Mouse (Mus musculus): ENCODE results near the gene Fat3. TPM values are rescaled to one million over a fixed set of nuclear protein-coding genes. Genes with fewer than 3 reads are reported as not detected.

Fat3 gene
- total RNA-seq, 2 experiments from 2014 or later: 1.2 TPM; not detected in 1

DNA sequence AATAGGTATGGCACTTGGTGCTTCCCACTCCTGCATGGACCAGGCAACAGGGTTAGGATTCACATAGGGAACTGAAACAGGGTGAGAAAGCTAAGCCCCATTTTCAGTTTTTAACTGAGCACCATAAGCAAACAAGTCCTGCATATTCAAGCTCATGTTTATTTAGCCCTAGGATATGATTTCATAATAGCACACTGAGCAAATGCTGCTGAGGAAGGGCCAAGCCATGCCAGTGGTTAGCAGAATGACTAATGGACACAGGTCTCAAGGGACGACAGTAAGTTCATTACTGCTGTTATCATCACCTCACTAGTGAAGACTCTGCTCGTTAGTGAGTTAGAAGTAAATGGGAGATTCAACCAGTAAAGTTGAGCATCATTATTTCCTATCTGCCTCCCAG lies 333.0 kb downstream of the Fat3 start:
- no peak for ATAC-seq (replicated peaks; ENCODE audit: low FRiP score, poor library complexity, severe bottlenecking)

DNA sequence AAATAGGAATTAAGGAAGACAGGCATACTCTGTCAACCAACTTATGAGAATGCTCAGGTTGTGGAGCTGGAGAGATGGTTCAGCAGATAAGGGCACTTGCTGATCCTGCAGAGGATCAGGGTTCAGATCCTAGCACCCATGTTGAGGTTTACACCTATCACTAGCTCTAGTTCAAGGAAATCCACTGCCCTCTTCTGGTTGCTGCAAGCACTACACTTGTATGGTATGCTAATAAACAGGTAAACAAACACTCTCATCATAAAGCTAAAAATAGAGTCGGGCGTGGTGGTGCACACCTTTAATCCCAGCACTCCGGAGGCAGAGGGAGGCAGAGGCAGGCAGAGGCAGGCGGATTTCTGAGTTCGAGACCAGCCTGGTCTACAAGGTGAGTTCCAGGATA lies 341.7 kb downstream of the Fat3 start:
- no peak for ATAC-seq (replicated peaks; ENCODE audit: low FRiP score, poor library complexity, severe bottlenecking)

GRCm38 (mm10) chr9:16153580-16153930 lies 347.5 kb downstream of the Fat3 start:
- no peak for ATAC-seq (replicated peaks; ENCODE audit: low FRiP score, poor library complexity, severe bottlenecking)

DNA sequence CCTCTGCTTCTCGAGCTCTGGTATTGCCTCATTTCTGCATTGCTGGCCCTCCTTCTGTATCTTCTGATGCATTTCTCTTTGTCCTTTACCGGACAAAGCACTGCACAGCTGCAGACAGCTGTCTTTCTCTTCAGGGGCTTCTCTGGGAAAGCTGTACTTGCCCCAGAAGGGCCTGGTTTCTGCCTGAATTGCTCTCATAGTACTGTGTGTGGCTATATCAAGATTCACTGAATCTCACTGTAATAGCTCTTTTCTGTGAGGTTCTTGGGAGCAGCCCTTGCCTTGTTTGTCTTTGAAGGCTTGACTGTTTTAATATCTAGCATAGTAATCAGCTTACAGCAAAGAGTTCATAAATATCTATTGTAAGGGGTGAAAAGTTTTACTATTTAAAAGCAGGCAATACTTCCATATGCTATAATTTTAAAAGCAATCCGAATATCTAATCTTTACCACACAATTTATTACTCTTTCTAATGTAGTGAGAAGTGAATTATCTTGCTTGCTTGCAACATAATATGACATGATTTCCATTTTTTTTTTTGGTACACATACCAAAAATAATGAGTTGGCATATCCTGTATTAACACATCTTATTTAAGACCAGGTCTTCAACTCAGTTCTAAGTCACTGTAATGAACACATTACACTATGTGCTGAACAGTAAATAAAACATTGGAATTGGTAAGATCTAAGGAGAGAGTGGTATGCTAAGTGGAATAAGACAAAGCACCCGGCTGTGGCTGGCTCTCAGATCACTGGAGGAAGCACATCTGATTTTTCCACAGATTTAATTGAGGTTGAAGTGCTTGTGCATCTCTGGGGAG lies 348.1 kb downstream of the Fat3 start:
- no peak for ATAC-seq (replicated peaks; ENCODE audit: low FRiP score, poor library complexity, severe bottlenecking)

DNA sequence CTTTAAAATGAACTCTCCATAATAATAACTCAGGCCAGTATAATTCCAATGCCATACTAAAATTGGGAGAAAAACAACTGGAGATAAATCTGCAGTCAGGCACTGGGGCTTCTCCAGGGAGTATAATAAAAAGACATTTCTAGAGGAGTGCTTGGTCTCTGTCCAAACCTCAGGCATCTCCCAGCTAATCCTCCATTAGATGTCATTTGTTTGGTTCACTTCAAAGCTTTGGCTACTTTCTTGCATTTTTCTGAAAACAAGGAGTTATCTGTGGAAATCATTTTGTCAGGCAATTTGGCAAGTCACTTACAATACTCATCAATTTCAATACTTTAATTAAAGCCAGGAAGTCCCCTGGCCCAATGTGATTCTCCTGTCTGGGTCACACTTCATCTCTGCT lies 351.0 kb downstream of the Fat3 start:
- no peak for ATAC-seq (replicated peaks; ENCODE audit: low FRiP score, poor library complexity, severe bottlenecking)

DNA sequence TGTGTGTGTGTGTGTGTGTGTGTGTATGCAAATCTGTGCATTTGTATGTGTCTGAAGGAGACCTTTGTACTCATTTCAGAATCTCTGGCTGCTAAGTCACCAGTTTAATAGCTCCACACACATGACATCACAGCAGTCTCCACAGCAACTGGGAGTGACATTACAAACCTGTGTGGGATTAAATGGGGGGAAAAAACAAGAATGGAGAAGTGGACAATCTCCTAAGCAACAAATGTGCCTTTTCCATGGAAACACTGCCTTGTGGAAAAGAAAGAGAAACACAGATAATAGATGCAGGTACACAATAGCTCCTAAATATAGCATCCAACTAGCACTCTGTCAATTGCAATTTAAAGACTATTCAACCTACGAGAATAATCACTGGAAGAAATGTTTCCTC lies 353.4 kb downstream of the Fat3 start:
- no peak for ATAC-seq (replicated peaks; ENCODE audit: low FRiP score, poor library complexity, severe bottlenecking)

DNA sequence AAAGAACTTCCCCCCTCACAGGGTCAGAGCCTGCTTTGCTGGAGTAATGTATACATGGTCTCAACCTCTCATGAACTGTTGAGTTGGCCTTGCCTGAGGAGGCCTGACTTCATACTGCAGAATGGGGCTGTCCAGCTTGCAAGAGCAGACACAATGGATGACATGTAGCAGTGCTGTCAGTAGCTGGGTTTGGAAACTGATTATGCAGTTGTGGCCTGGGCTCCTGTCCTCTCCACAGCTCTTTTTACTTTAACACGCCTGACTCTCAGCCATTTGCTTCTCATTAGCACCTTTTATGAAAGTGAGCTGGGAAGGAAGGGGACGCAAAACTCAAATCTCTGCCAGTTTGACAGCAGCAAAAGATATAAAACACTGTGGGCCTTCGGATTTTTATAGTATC lies 356.4 kb downstream of the Fat3 start:
- ATAC-seq (replicated peaks; ENCODE audit: low FRiP score, poor library complexity, severe bottlenecking): no peak

GRCm38 (mm10) chr9:16139300-16139699 lies 361.8 kb downstream of the Fat3 start:
- no peak for ATAC-seq (replicated peaks; ENCODE audit: low FRiP score, poor library complexity, severe bottlenecking)

GRCm38 (mm10) chr9:16133098-16133497 lies 368.0 kb downstream of the Fat3 start:
- ATAC-seq (replicated peaks; ENCODE audit: low FRiP score, poor library complexity, severe bottlenecking): no peak

DNA sequence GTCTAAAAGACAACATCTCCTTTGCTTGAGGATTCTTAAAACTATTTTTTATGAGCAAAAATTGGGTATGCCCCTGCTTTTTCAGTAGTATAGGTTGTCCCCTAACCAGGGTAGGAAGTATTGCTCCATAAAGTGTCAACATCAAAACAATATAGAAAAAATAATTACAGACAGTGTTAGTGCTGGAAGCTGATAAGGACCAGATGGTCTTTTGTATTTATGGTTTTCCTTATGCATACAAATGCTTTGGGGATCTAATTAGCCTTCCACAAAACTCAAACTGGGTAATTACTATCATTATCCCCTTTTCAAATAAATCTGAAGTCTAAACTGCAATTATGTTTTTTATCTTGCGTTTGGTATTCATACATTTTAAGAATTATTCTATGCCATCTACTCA lies 368.5 kb downstream of the Fat3 start:
- ATAC-seq (replicated peaks; ENCODE audit: low FRiP score, poor library complexity, severe bottlenecking): no peak

DNA sequence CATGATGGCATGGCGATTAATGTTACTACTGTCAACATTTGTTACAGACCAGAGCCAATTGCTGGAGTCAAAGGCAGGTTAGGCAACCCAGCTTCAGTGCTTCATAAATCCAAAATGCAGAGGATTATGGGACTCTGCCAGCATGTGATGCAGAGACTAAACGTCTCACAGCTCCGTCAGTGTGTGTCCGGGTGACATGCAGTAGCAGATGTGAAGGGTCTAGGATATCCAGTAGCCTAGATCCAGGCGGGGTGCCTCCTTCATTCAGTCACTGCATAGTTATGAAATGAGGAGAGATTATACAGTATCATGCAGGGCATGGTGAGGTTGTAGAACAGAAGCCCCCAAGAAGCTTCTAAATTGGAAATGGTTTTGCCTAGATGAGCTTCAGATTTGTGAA lies 379.3 kb downstream of the Fat3 start:
- no peak for ATAC-seq (replicated peaks; ENCODE audit: low FRiP score, poor library complexity, severe bottlenecking)

GRCm38 (mm10) chr9:16114821-16115485 lies 386.1 kb downstream of the Fat3 start:
- ATAC-seq (replicated peaks; ENCODE audit: low FRiP score, poor library complexity, severe bottlenecking): no peak

- no peak for ATAC-seq (replicated peaks; ENCODE audit: low FRiP score, poor library complexity, severe bottlenecking)
Measured at GRCm38 (mm10) chr9:16113936-16114642, 387.0 kb downstream of the Fat3 start.

GRCm38 (mm10) chr9:16107900-16108299 lies 393.2 kb downstream of the Fat3 start:
- no peak for ATAC-seq (replicated peaks; ENCODE audit: low FRiP score, poor library complexity, severe bottlenecking)

DNA sequence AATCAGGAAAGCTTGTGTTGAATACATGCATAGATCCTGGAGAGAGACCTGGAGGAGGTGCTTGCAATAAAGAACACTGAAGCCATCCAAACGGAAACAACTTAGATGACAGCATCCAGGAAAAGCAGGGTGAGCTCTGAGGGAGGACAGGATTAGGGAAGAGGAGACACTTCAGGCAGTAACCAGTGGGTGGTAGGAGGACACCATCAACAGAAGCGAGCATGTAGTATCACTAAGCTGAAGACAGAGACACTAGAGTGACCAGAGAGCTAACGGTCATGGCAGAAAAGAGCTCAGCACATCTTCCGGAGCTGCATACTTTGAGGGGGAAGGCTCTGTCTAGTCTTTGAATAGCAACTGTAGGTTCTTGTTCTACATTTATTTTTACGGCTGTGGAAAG lies 393.7 kb downstream of the Fat3 start:
- ATAC-seq (replicated peaks; ENCODE audit: low FRiP score, poor library complexity, severe bottlenecking): no peak

GRCm38 (mm10) chr9:16098553-16098952 lies 402.5 kb downstream of the Fat3 start:
- no peak for ATAC-seq (replicated peaks; ENCODE audit: low FRiP score, poor library complexity, severe bottlenecking)

- ATAC-seq (replicated peaks; ENCODE audit: low FRiP score, poor library complexity, severe bottlenecking): no peak
Measured at GRCm38 (mm10) chr9:16093047-16093668, 407.9 kb downstream of the Fat3 start.

- no peak for ATAC-seq (replicated peaks; ENCODE audit: low FRiP score, poor library complexity, severe bottlenecking)
Measured at GRCm38 (mm10) chr9:16092051-16092967, 408.8 kb downstream of the Fat3 start.

DNA sequence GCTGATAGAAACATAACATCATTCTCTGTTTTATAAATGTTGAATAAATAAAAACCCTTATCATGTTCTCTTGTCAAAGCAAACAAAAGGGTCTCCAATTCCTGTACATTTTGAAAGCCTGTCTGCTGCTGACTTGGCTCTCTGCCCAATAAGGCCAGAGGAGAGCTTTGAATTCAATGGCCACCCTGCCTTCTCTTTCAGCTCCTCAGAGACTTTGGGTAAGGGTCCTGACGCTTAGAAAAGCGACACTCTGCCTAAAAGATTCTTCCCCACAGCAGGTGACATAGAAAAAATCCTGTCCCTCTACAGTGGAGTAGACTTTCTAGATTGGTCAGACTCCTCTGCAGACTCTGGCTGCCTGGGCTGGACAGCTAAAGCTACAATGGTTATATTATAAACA lies 421.8 kb downstream of the Fat3 start:
- no peak for ATAC-seq (replicated peaks; ENCODE audit: low FRiP score, poor library complexity, severe bottlenecking)

DNA sequence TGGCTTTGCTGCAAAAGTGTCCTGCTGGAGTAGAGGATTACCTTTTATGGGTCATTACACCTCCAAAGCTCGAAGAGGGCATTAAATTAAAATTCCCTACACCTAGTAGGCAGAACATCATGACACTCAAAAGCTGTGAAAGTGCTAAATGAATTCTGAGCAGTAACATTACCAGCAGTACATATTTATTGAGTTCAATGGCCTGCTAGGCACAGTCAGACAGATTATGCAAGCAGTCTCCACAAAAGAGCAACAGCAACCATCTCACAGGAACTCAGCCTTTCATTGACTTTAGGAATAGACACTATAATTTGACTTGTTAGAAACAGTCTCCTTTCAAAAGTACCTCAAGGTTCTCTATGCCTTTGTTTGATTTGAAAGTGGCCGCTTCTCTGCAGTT lies 426.4 kb downstream of the Fat3 start:
- ATAC-seq (replicated peaks; ENCODE audit: low FRiP score, poor library complexity, severe bottlenecking): no peak

All from erythroblast, adult 5-6 weeks (primary cell).